Mouse (Mus musculus) thymus, adult 2 months (tissue): ENCODE measurements around the gene Mum1l1.

ENCODE experiments used
- CTCF ChIP-seq: fragments of 200-500 bp; IDR thresholded peaks from 2 replicates; pipeline ENCODE4 v1.5.1; 2012; ENCODE audit warnings: mild to moderate bottlenecking, control low read depth, low read length, moderate library complexity, borderline replicate concordance; ENCODE audit not compliant: control insufficient read depth, poor library complexity, insufficient read depth; ENCODE audit errors: extremely low read depth
- POLR2A ChIP-seq: fragments of 200-500 bp; IDR thresholded peaks from 2 replicates; pipeline ENCODE4 v1.6.1; 2012; ENCODE audit warnings: mild to moderate bottlenecking, low read length, control low read depth, moderate library complexity; ENCODE audit not compliant: control insufficient read depth, poor library complexity, insufficient read depth; ENCODE audit errors: extremely low read depth

DNA sequence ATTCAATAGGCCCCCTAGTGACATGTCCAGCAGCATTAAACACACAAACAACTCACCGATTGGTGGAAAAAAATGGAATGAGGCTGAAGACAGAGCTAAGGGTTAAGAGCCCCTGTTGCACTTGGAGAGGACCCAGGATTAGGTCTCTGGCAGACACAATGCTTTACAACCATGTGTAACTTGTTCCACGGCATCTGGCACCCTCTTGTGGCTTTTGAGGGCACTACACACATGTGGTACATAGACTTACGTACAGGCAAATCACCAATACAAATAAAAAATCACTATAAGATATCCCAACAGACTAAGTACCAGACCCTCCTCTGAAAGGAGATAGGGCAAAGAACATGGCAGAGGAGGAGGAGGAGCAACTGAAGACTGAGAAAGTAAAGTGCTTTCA is 37.5 kb downstream of the Mum1l1 start:
- TF ChIP-seq POLR2A (no peak), CTCF (no peak)
